Mouse (Mus musculus) liver, adult 2 months (tissue): ENCODE results near the gene Comt.

Source experiments
- CTCF ChIP-seq: fragments of 200-500 bp; IDR thresholded peaks from 2 replicates; pipeline ENCODE4 v1.5.1; 2011; ENCODE audit warnings: low read depth, low read length, control low read depth
- POLR2A ChIP-seq: fragments of 200-500 bp; IDR thresholded peaks from 2 replicates; pipeline ENCODE4 v1.6.1; 2011; ENCODE audit warnings: low read length, control low read depth; ENCODE audit not compliant: insufficient read depth; ENCODE audit errors: extremely low read depth

GRCm38 (mm10) chr16:18424364-18425045, 2.1 kb downstream of the Comt start:
- TF ChIP-seq CTCF = no peak
- TF ChIP-seq POLR2A = no peak
